Mouse (Mus musculus): ENCODE measurements around the gene Sbk1. TPM values are rescaled to one million over a fixed set of nuclear protein-coding genes. Genes with fewer than 3 reads are reported as not detected.
A peak's percentile ranks its signal among the peaks of the same experiment; 100 is the strongest.

Gene Sbk1
- total and polyA plus RNA-seq, 3 experiments, result 1.6 to 4.5 (median 4.2) TPM

DNA sequence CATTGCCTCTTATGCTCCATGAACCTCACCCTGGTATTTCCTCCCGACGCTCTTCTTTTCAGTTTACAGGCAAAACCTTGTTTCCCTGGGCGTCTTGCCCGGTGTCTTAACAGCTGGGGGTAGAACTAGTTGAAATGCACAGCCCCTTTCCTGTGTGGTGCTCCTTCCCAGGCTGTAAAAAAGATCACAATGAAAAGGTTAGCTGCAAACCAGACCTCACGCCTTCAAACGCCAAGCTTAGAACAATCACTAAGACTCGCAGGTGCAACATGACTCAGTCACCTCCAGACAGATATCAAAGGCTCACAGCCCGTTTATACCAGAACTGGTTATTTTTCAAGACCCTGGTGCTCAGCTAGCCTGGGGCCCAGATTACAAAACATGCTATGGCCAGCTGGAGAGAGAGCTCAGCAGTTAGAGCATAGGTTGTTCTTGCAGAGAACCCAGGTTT lies 67.1 kb downstream of the Sbk1 start:
- peaks cover 11 to 22% of the 10 kb centered on the region in 2 experiments for H3K4me1 ChIP-seq (ENCODE audit: control insufficient read depth in 1 of 2, insufficient read depth in 2 of 2)
- no peaks in the 10 kb centered on the region for H3K36me3 ChIP-seq (replicated peaks in 1 of 2; ENCODE audit: control insufficient read depth in 1 of 2, insufficient read depth in 1 of 2, low read length in 1 of 2)
- H3K9ac ChIP-seq (ENCODE audit: insufficient read depth, low read depth), result no peak overlapping the region
- no peak overlapping the region for H3K4me3 ChIP-seq (replicated peaks in 1 of 3; ENCODE audit: low read depth in 2 of 3, low read length in 2 of 3, poor library complexity in 1 of 3)
- no peak for TF ChIP-seq MYC (IDR thresholded peaks at IDR 0.05; ENCODE audit: low read depth, low read length)
- TF ChIP-seq ZC3H11A (IDR thresholded peaks at IDR 0.05; ENCODE audit: low read depth, low read length), result no peak
- DNase-seq (ENCODE audit: extremely low read depth), result no peak
- no peak overlapping the region for H3K4me2 ChIP-seq (ENCODE audit: insufficient read depth, low read depth, poor library complexity, severe bottlenecking)
- in situ Hi-C loops (cut with MboI; ENCODE audit: low pct_ligation_motif_present, low pct_unique_long_range_greater_than_20kb, low sequenced_read_pairs) (loop anchor here (5.0 kb wide), 1 partner anchor 33 kb away; no protein-coding TSS in a partner anchor), dilution Hi-C loops (cut with MboI; ENCODE audit: extremely low pct_ligation_motif_present, extremely low pct_unique_long_range_greater_than_20kb, low sequenced_read_pairs) (no loop called here)
- no peaks in the 10 kb centered on the region; the same call in 1 of the 2 replicates for H3K79me2 ChIP-seq (replicated peaks; ENCODE audit: control insufficient read depth, extremely low read depth, insufficient read depth, poor library complexity, severe bottlenecking)
- H3K9me3 ChIP-seq (replicated peaks; ENCODE audit: low read length), result no peaks in the 10 kb centered on the region
- peaks cover 2% of the 10 kb centered on the region for H3K27me3 ChIP-seq (replicated peaks)
- no peak overlapping the region for H3K27ac ChIP-seq (ENCODE audit: insufficient read depth, low read depth)

DNA sequence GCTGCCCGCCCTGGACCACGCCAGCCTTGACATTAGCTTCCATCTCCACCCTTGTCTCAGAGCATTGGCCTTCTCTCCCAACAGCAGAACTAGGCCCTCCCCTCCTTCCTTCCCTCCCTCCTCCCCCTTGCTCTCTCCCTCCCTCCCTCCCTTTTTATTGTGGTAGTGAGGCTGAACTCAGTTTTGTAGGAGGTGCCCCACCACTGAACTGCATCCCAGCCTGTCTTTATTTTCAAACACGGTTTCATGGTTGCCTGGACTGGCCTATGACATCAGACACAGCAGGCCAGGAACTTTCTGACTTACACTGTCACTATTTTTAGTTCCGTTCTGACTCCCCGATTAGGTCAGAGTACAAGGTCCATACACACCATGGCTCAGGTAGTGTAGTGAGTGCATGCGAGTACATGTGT lies 67.8 kb downstream of the Sbk1 start:
- H3K27ac ChIP-seq (ENCODE audit: insufficient read depth, low read depth), result no peak overlapping the region
- dilution Hi-C loops (cut with MboI; ENCODE audit: extremely low pct_ligation_motif_present, extremely low pct_unique_long_range_greater_than_20kb, low sequenced_read_pairs), result no loop called here
- H3K27me3 ChIP-seq (replicated peaks), result peaks cover 2% of the 10 kb centered on the region
- in situ Hi-C loops (cut with MboI; ENCODE audit: low pct_ligation_motif_present, low pct_unique_long_range_greater_than_20kb, low sequenced_read_pairs), result no loop called here
- H3K79me2 ChIP-seq (replicated peaks; ENCODE audit: control insufficient read depth, extremely low read depth, insufficient read depth, poor library complexity, severe bottlenecking), result no peaks in the 10 kb centered on the region; the same call in 1 of the 2 replicates
- peak overlapping the region; percentile 54; the same call in 1 of the 2 replicates for H3K4me2 ChIP-seq (ENCODE audit: insufficient read depth, low read depth, poor library complexity, severe bottlenecking)
- no peaks in the 10 kb centered on the region for H3K36me3 ChIP-seq (replicated peaks in 1 of 2; ENCODE audit: control insufficient read depth in 1 of 2, insufficient read depth in 1 of 2, low read length in 1 of 2)
- peaks cover 11 to 22% of the 10 kb centered on the region in 2 experiments for H3K4me1 ChIP-seq (ENCODE audit: control insufficient read depth in 1 of 2, insufficient read depth in 2 of 2)
- no peak overlapping the region for H3K9ac ChIP-seq (ENCODE audit: insufficient read depth, low read depth)
- no peak overlapping the region for H3K4me3 ChIP-seq (replicated peaks in 1 of 3; ENCODE audit: low read depth in 2 of 3, low read length in 2 of 3, poor library complexity in 1 of 3)
- peak; percentile 54 for DNase-seq (ENCODE audit: extremely low read depth)
- TF ChIP-seq MAZ (IDR thresholded peaks at IDR 0.05; ENCODE audit: low read depth, low read length) (0 out of 2 replicates have a peak, but pooled peaks have one; percentile 20), PAX5 (IDR thresholded peaks at IDR 0.05; ENCODE audit: low read length) (no peak), SIN3A (IDR thresholded peaks at IDR 0.05; ENCODE audit: low read length) (no peak), IRF4 (IDR thresholded peaks at IDR 0.05; ENCODE audit: low read depth, low read length) (peak; percentile 42; the same call in 1 of the 2 replicates), ETS1 (conservative IDR thresholded peaks at IDR 0.05; ENCODE audit: low read depth, low read length) (peak; percentile 72; the same call in 1 of the 2 replicates), JUN (IDR thresholded peaks at IDR 0.05; ENCODE audit: insufficient read depth, low read depth, low read length) (peak; percentile 35; the same call in 1 of the 2 replicates), ELF1 (IDR thresholded peaks at IDR 0.05; ENCODE audit: low read depth, low read length) (no peak), MAFK (IDR thresholded peaks at IDR 0.05; ENCODE audit: insufficient replicate concordance, low read length) (no peak), MAX (IDR thresholded peaks at IDR 0.05; ENCODE audit: low read length) (no peak), EP300 (IDR thresholded peaks at IDR 0.05; ENCODE audit: low read length) (peak; percentile 29; the same call in 1 of the 2 replicates), MEF2A (IDR thresholded peaks at IDR 0.05; ENCODE audit: borderline replicate concordance, low read depth, low read length) (peak; percentile 88), BHLHE40 (IDR thresholded peaks at IDR 0.05; ENCODE audit: low read depth, low read length) (no peak)
- no peaks in the 10 kb centered on the region for H3K9me3 ChIP-seq (replicated peaks; ENCODE audit: low read length)

All from CH12.LX (cell line).